Mouse (Mus musculus): ENCODE measurements around the gene Hfe.

Gene Hfe

DNA sequence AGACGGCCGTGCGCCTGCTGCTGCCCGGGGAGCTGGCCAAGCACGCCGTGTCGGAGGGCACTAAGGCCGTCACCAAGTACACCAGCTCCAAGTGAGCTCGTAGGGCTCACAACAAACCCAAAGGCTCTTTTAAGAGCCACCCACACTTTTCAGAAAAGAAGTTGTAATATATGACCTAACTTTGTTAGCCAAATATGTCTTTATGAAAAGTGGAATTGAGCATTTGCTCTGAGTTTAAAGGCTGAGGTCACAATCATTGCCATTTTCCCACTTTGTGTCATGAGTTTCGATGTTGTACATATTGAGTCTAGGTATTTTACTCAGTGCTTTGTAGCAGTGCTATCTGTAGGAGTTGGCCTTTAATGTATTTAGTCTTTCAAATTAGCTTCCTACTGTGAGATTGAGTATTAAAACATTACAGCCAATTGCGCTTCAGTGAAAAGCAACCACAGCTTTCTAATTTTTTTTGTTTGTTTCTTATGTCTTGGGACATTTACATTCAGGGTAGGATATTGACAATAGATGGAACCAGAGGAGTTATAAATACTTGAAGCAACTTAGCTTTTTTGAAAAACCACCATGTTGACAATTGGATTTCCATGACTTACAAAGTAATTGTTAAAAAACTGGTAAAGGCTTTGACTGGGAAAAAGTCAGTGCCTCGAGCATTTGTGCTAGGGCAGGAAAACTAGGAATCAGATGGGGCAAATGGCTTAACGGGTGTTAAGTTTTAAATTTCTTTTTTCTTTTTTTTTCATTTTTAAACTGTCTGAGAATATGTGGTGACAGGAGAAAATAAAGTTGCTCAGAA, 36.6 kb upstream of the Hfe start:
- ChIA-PET POLR2A (interaction anchor here (0.7 to 44.4 kb wide), 54 partner anchors 4 to 1993 kb away, joined by 3 to 2331 read pairs (median 6); partner anchors contain the start of genes Hist1h1c (in 4 of the 4), Hist1h2bc (in 4 of the 4), Hist1h4a (in 4 of the 4) and Hist1h4b (in 4 of the 4)), CTCF (no interaction called here)

DNA sequence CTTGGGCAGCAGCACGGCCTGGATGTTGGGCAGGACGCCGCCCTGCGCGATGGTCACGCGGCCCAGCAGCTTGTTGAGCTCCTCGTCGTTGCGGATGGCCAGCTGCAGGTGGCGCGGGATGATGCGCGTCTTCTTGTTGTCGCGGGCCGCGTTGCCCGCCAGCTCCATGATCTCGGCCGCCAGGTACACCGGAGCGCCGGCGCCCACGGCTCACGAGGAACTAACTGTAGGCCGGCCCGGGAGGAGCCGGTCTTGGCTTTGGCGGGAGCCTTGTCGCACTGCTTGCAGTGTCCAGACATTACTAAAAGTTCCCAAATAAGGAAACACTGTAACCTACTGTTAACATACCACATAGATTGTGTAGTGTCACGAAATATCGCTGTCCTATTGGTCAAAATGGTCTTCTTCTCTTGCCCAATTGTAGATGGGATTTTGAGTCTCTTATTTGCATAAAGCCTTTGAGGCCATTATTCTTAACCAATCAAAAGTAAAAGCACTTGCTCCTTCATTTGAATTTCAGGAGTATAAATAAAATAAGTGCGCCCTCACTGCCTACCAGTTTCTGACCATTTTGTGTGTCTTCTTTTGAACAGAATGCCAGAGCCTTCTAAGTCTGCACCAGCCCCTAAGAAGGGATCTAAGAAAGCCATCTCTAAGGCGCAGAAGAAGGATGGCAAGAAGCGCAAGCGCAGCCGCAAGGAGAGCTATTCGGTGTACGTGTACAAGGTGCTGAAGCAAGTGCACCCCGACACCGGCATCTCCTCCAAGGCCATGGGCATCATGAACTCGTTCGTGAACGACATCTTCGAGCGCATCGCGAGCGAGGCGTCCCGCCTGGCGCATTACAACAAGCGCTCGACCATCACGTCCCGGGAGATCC, 35.8 kb upstream of the Hfe start, which contains the start of gene Hist1h2bb:
Gene Hist1h2bb (plus strand): TSS at position 534 of the 880 bp plus-strand sequence.
- ChIA-PET POLR2A (interaction anchor here (0.6 to 44.4 kb wide), 67 partner anchors 4 to 1960 kb away, joined by 3 to 2331 read pairs (median 6); partner anchors contain the start of genes Hist1h1c (in 4 of the 4), Hist1h4a (in 4 of the 4), Hist1h4b (in 4 of the 4) and Hist1h4d (in 4 of the 4)), CTCF (interaction anchor here in 1 of 4 experiments (0.7 kb wide), 2 partner anchors 48 to 200 kb away, joined by 3 to 6 read pairs; partner anchors contain the start of gene Hist1h4c)

DNA sequence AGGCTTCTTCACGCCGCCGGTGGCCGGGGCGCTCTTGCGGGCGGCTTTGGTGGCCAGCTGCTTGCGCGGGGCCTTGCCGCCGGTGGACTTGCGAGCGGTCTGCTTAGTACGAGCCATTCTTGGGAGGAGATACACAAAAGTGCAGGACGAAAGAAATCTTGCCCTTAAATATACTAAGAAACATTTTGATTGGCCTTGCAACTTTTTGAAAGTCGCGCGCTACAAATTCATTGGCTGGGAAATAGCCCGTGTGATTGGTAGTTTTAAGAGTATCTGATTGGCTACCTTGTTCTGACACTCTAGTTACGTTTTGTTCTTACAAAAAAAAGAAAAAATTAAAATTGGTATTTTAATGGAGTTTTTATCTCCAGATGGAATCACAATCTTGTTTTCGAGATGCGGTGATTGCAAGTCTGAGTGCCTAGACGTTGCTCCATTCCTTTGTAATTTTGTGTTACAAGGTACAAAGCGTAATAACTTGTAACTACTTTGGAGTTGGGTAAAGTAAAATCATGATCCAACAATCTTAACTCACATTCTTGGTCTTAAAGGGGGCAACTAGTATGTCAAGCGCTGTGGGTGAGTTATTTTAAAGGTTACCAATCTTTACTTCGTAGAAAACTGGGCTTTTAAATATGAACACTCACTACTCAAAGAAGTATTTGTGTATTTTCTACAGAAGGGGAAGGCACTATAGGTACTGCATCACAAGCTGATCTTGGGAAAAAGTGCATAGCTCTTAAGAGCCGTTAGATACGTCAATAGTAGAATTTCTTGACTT, 34.9 kb upstream of the Hfe start, which contains the start of gene Hist1h3c:
Gene Hist1h3c (minus strand): TSS at position 222 of the 781 bp plus-strand sequence.
- ChIA-PET CTCF (interaction anchor here in 1 of 4 experiments (0.7 kb wide), 2 partner anchors 48 to 199 kb away, joined by 3 to 6 read pairs; partner anchors contain the start of gene Hist1h4c), POLR2A (interaction anchor here (0.6 to 44.4 kb wide), 65 partner anchors 4 to 1959 kb away, joined by 3 to 2331 read pairs (median 7); partner anchors contain the start of genes Hist1h4a (in 4 of the 4), Hist1h4b (in 4 of the 4), Hist1h4d (in 4 of the 4) and Hist1h1a (in 3 of the 4))

DNA sequence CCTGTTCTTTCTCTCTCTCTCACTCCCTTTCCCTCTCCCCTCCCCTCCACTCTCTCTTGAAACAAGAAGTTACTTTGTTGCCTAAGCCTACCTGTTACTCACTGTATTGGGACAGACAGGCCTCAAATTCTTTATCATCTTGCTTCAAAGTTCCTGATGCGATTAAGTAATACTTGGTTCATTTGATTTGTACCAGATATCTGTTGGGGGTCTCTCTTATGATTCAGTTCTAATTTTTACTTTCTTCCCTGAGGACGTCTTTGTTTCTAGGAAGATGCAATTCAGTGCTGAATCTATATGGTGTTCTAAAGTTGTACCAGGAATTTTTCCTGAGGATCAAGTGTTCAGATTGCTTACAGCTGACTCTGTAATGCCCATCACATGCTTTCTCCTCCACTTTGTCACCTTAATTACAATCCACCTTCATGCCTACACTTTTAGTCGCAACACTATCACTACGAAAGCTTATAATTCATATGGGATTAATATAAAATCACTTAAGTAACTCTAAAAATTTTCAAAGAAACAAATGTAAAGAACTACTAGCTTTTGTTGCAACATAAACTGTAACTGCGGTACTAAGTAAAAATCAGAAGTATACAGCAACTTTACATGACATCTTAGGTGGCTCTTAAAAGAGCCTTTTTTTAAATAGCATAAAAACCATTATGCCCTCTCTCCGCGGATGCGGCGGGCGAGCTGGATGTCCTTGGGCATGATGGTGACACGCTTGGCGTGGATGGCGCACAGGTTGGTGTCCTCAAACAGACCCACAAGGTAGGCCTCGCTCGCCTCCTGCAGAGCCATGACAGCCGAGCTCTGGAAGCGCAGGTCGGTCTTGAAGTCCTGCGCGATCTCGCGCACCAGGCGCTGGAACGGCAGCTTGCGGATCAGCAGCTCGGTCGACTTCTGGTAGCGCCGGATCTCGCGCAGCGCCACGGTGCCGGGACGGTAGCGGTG, 34.0 kb upstream of the Hfe start:
- CTCF ChIA-PET: interaction anchor here in 1 of 4 experiments (1.1 kb wide), 1 partner anchor 43 kb away, joined by 7 read pairs; no protein-coding TSS in a partner anchor
- POLR2A ChIA-PET: interaction anchor here (0.6 to 44.4 kb wide), 55 partner anchors 3 to 1958 kb away, joined by 3 to 2331 read pairs (median 8); partner anchors contain the start of genes Hist1h3a (in 4 of the 4), Hist1h4a (in 4 of the 4), Hist1h4b (in 4 of the 4) and Hist1h4d (in 4 of the 4)

DNA sequence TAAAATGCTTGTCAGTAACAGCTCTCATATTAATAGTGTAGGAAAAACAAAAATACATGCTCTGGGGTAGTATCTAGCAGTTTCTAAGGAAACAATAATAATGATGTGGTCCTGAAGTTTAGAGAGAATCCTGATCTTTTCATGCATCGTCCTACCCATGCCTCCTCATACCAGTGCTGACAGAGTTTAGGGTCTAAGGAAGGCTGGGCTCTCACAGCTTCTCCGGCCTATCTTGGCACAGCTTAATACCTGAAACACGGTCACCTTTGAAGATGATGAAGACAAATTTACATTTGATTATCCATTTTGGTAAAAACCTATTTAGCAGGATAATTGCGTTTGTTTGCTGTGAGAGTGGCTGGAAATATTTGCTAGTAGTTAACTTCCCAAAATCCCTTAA, 33.3 kb upstream of the Hfe start:
- ChIA-PET CTCF (interaction anchor here in 1 of 4 experiments (1.1 kb wide), 1 partner anchor 42 kb away, joined by 7 read pairs; no protein-coding TSS in a partner anchor), POLR2A (interaction anchor here (0.6 to 44.4 kb wide), 50 partner anchors 2 to 1957 kb away, joined by 3 to 2331 read pairs (median 8); partner anchors contain the start of genes Hist1h3a (in 4 of the 4), Hist1h4a (in 4 of the 4), Hist1h4b (in 4 of the 4) and Hist1h1a (in 3 of the 4))

DNA sequence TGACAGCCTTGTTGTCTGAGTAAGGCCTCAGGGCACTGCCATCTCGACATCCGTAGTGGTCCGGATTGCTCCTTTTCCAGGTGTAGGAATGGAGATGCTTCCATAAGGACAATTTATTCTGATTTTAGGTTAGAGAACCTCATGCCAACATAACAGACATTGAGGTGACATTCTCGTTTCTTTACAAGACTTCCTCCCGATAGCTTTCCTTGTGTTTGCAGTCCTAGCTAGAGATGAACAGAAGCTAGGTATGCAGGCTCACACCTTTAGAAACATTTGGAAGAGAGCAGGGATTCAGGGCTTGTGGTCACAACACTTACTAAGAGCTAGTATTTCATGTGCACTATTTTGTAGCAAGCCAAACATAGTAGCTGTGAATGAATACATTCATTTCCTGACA, 32.6 kb upstream of the Hfe start:
- ChIA-PET POLR2A (interaction anchor here (0.6 to 44.4 kb wide), 50 partner anchors 1 to 1956 kb away, joined by 3 to 2331 read pairs (median 12); partner anchors contain the start of genes Hist1h1a (in 4 of the 4), Hist1h2ab (in 4 of the 4), Hist1h3a (in 4 of the 4) and Hist1h3b (in 4 of the 4)), CTCF (interaction anchor here in 1 of 4 experiments (1.1 kb wide), 1 partner anchor 42 kb away, joined by 7 read pairs; no protein-coding TSS in a partner anchor)

DNA sequence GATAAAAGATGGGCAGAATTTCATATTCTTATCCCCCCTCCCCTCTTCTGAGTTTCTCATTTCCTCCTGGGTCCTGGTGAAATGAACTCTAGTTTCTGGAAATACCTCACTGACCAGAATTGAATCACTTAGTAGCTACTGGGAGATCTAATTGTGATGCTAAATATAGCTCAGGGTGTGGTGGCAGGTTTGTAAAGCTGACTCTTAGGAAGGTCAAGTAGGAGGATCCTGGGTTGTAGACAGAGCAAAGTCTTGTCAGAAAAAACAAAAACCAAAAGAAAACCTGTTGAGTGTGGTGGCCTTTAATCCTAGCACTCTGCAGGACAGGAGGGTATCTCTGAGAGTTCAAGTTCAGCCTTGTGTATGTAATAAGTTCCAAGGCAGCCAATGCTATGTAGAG, 31.4 kb upstream of the Hfe start:
- CTCF ChIA-PET: interaction anchor here in 1 of 4 experiments (0.6 to 1.0 kb wide), 3 partner anchors 18 to 1855 kb away, joined by 3 to 4 read pairs (median 3); partner anchors contain the start of gene Hist1h4c
- POLR2A ChIA-PET: interaction anchor here (0.6 to 44.4 kb wide), 75 partner anchors 0 to 1699 kb away, joined by 3 to 2331 read pairs (median 5); partner anchors contain the start of genes Hist1h1a (in 4 of the 4), Hist1h2ab (in 4 of the 4), Hist1h3a (in 4 of the 4) and Hist1h3b (in 4 of the 4)

DNA sequence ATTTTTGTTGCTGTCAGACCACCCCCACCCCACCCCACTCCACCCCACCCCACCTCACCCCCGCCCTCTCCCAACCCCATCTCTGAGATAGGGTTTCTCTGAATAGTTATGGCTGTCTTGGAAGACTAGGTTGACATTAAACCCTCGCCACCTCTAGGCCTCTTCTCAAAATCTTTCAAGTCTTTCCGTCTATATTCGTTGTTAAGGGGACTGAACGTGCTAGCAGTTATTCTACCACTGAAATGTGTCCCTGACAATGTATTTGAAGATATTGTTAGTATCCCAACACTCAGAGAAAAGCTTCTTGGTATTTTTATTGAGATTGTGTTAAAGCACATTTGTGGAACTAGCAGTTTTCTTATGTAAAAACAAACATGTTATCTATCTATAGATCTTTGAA, 30.3 kb upstream of the Hfe start:
- CTCF ChIA-PET: interaction anchor here in 1 of 4 experiments (3.0 kb wide), 1 partner anchor 11 kb away, joined by 11 read pairs; the partner anchor contains the start of genes Hist1h2ab and Hist1h3b
- POLR2A ChIA-PET: interaction anchor here (1.1 to 44.4 kb wide), 32 partner anchors 1 to 541 kb away, joined by 3 to 2331 read pairs (median 48); partner anchors contain the start of genes Hist1h1a (in 4 of the 4), Hist1h2ac (in 4 of the 4), Hist1h2bc (in 4 of the 4) and Hist1h3a (in 4 of the 4)

DNA sequence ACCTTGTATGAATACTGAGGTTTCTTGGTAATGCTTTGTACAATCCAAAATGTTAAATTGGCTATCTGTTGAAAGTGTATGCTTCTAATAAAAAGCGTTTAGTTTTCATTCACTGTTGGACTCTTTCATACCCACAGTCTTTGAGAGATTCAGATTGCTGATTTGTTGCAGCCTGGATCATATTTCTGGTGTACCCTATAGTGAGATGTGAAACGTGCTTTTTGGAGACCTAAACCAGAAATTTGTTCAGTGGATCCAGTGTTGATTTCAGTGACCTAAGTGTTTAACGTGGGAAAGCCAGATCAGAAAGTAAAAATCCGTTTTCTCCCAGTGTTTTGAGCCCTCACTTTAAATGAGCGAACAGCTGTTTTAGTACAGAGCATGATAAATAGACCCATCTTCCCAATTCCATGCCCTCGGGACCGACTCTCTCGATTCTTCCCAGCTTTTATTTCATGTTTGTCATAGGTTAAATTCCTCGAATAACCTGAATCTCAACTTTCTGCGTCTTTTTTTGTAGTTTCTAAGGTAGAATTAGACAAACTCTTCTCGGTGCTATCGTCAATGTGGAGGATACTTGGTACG, 29.7 kb upstream of the Hfe start:
- ChIA-PET CTCF (interaction anchor here in 2 of 4 experiments (1.0 to 3.0 kb wide), 4 partner anchors 11 to 43 kb away, joined by 3 to 11 read pairs (median 3); partner anchors contain the start of genes Hist1h2ab (in 1 of the 2), Hist1h3b (in 1 of the 2) and Hist1h4c (in 1 of the 2)), POLR2A (interaction anchor here (0.5 to 44.4 kb wide), 100 partner anchors 2 to 1987 kb away, joined by 3 to 2331 read pairs (median 7); partner anchors contain the start of genes Hist1h1a (in 4 of the 4), Hist1h2ac (in 4 of the 4), Hist1h2bc (in 4 of the 4) and Hist1h3a (in 4 of the 4))

DNA sequence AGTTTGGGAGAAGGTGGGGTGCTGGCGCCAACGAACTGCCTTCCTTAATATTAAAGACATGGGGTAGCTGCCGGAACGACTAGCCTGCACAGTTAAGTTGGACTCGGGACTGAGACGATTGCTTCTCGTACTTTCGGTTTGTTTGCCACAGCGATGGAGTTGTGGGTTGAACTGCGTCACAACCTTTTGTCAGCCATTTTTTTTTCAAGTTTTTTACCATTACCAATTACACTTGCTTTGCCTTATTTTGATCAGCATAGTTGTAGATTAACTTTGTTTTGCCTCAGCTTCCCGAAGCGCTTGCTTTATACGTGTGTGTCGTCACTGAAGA, 29.2 kb upstream of the Hfe start:
- ChIA-PET CTCF (interaction anchor here in 2 of 4 experiments (1.0 to 3.0 kb wide), 4 partner anchors 10 to 43 kb away, joined by 3 to 11 read pairs (median 3); partner anchors contain the start of genes Hist1h2ab (in 1 of the 2), Hist1h3b (in 1 of the 2) and Hist1h4c (in 1 of the 2)), POLR2A (interaction anchor here (0.5 to 44.4 kb wide), 114 partner anchors 2 to 1986 kb away, joined by 3 to 2331 read pairs (median 6); partner anchors contain the start of genes Hist1h1a (in 4 of the 4), Hist1h2ab (in 4 of the 4), Hist1h2bc (in 4 of the 4) and Hist1h2be (in 4 of the 4))

DNA sequence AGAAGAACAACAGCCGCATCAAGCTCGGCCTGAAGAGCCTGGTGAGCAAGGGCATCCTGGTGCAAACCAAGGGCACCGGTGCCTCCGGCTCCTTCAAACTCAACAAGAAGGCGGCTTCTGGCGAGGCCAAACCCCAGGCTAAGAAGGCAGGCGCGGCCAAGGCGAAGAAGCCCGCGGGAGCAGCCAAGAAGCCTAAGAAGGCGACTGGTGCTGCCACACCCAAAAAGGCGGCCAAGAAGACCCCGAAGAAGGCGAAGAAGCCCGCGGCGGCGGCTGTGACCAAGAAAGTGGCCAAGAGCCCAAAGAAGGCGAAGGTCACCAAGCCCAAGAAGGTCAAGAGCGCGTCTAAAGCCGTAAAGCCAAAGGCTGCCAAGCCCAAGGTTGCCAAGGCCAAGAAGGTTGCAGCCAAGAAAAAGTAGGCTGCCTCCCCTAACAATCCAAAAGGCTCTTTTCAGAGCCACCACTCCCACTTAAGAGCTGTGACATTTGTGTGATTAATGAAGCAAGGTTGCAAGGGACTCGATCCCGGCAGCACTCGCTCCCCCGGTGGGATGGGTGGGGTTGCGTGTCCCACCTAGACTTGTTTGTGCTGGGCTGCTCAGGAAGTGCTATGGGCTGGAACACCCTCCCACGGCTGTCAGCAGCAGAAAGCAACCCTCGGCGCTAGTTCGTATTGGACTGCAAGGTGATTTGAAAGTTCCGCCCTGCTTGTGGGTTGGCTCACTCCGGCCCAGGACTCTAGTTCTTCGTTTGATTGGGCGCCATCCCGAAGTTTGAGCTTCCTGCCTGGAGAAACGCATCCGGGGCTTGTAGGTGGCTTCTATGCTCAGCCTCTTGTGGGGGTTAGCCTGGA, 28.6 kb upstream of the Hfe start:
- ChIA-PET POLR2A (interaction anchor here (0.5 to 44.4 kb wide), 138 partner anchors 3 to 1986 kb away, joined by 3 to 2331 read pairs (median 5); partner anchors contain the start of genes Hist1h1a (in 4 of the 4), Hist1h2ab (in 4 of the 4), Hist1h2bc (in 4 of the 4) and Hist1h2be (in 4 of the 4)), CTCF (interaction anchor here in 2 of 4 experiments (1.0 to 3.0 kb wide), 5 partner anchors 10 to 42 kb away, joined by 3 to 11 read pairs (median 3); partner anchors contain the start of genes Hist1h2ab (in 1 of the 2), Hist1h3b (in 1 of the 2) and Hist1h4c (in 1 of the 2))

DNA sequence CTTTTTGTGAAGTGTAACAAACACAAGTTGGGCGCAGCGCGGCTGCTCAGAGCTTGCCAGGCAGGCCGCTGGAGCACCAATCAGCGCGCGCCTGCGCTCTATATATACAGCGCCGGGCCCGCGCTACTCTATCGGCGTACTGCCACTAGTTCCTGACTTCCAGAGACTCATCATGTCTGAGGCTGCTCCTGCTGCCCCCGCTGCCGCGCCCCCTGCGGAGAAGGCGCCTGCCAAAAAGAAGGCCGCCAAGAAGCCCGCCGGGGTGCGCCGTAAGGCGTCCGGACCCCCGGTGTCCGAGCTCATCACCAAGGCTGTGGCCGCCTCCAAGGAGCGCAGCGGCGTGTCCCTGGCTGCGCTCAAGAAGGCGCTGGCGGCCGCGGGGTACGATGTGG, 28.0 kb upstream of the Hfe start, which contains the start of gene Hist1h1c:
Gene Hist1h1c (plus strand): TSS at position 132 of the 392 bp plus-strand sequence.
- POLR2A ChIA-PET: interaction anchor here (0.6 to 44.4 kb wide), 108 partner anchors 3 to 1985 kb away, joined by 3 to 2331 read pairs (median 6); partner anchors contain the start of genes Hist1h1a (in 4 of the 4), Hist1h2ab (in 4 of the 4), Hist1h2bc (in 4 of the 4) and Hist1h2be (in 4 of the 4)
- CTCF ChIA-PET: interaction anchor here in 2 of 4 experiments (1.1 to 3.0 kb wide), 3 partner anchors 13 to 42 kb away, joined by 3 to 11 read pairs (median 3); partner anchors contain the start of genes Hist1h2ab (in 1 of the 2) and Hist1h3b (in 1 of the 2)

DNA sequence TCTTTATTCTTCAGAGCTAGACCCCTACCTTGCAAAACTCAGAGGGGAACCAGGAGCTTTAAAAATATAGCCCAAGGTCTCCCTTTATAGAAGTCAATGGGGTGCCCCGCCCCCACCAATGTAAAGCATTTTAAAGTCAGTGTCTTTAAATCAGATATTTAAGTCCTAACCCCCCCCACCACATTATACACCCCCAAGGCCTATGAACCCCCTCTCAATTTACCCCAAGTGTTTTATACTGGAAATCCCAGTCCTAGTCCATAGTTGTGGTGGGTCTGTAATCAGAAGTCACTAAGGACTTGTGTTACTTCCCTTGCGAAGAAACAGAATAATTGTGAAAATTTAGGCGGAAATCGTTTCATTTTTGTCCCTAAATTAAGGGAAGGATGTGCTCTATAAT, 27.4 kb upstream of the Hfe start:
- POLR2A ChIA-PET: interaction anchor here (0.5 to 44.4 kb wide), 88 partner anchors 4 to 1702 kb away, joined by 3 to 2331 read pairs (median 10); partner anchors contain the start of genes Hist1h1a (in 4 of the 4), Hist1h2ab (in 4 of the 4), Hist1h2bc (in 4 of the 4) and Hist1h2be (in 4 of the 4)
- CTCF ChIA-PET: interaction anchor here in 2 of 4 experiments (0.6 to 3.0 kb wide), 5 partner anchors 14 to 41 kb away, joined by 3 to 11 read pairs (median 4); partner anchors contain the start of genes Hist1h2ab (in 1 of the 2), Hist1h3b (in 1 of the 2) and Hist1h4c (in 1 of the 2)

Data from embryonic stem cell, embryonic (primary cell).